Mouse (Mus musculus) naive thymus-derived CD4-positive, alpha-beta T cell, adult 2 months (primary cell): ENCODE measurements around the gene Ssr2.

ENCODE experiments used
- DNase-seq: peaks from one replicate; pipeline ENCODE4 v3.0.0-alpha.2; 2011; ENCODE audit warnings: low read depth

Ssr2 gene

DNA sequence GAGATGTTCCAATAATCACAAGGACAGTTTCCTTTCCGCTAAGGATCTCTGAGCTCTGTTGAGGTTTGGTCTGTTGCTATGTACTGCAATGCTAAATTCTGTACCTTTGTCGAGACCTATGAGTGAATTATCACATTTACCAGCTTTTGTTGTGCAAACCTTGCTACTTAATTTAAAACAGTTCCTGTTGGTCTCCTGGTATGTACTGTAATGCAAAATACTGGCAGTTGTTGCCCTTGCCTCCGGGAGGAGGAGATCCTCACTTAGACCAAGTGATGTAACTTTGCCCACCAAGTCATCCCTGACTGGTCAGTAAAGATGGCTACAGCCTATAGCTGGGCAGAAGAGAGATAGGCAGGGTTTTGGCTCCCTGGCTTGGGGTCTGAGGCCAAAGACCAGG, at the start of gene Ssr2:
Gene Ssr2 (plus strand): TSS at position 337 of the 400 bp plus-strand sequence.
- DNase-seq, result no peak

- peak; percentile 92 for DNase-seq
These were observed 49.2 kb upstream of the Ssr2 start for GRCm38 (mm10) chr3:88526157-88527131.

GRCm38 (mm10) chr3:88527565-88527964, 48.1 kb upstream of the Ssr2 start:
- DNase-seq, result no peak

- DNase-seq, result no peak
These were observed 47.0 kb upstream of the Ssr2 start for GRCm38 (mm10) chr3:88528646-88529045.

- DNase-seq, result no peak
These were observed 46.3 kb upstream of the Ssr2 start for GRCm38 (mm10) chr3:88529204-88530000.

GRCm38 (mm10) chr3:88530082-88530864, 45.4 kb upstream of the Ssr2 start:
- DNase-seq, result no peak

DNA sequence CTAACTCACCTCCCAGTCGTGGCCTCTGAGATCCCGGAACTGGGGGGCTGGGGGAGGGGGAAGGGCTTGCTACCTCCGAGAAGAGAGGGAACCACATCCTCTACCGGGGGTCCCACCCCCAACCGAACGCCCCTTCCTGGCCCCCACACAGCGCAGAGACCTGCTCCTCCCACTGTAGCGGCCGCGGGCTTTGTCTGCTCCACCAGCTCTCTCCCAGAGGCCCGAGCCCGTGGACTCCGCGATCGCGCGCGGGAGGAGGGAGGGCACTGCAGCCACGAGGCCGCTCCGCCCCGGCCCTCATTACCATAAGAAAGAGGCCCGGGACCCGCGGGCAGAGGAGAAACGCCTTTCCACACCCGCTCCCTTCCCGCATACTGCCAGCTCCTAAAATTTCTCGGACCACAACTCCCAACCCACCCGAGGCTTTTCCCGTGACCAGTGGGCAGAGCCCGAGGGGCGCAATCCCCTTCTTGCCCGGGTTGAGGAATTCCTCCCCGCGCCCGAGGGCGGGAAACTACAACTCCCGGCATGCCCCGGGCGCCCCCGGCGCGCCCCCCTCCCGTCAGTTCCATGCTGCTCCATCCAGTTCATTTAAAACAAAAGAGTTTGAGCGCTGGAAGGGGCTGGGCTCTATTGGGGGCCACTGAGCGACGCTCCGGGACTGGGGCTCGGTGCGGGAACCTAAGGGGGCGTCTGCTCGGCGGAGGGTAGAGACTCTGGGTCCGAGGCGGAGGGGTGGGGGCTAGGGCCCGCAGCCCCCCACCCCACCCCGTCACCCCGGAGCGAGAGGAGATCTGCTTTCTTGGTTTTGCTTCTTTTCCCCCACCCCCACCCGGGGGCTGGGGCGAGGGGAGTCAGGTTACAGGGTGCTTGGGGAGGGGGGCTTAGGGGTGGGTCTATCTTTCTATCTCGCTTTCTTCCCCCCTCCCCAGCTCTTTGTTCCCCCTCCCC, 44.1 kb upstream of the Ssr2 start:
- DNase-seq, result peak; percentile 82

- DNase-seq, result no peak
These were observed 43.4 kb upstream of the Ssr2 start, which contains the start of gene Mex3a for GRCm38 (mm10) chr3:88532299-88532674. TSS of gene Mex3a (plus strand) at chr3:88532395.

GRCm38 (mm10) chr3:88532689-88533511, 42.8 kb upstream of the Ssr2 start:
- DNase-seq, result no peak

DNA sequence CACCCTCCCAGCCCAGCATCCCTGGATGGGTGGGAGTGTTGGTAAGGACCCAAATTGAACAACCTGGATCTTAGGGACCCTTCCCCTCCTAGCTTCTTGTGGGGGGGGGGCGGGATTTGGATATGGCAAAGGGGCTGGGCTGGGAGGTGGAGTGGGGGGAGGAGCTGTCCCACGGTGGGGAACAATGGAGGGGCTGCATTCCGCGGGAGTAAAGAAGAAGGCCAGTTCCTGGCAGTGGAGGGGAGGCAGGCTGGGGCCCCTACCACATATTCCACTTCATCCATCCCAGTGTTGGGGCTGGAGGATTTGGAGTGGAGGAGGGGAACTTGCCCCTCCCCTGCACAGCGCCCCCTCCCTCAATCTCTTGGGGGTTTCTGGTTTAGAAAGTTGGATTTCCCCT, 42.0 kb upstream of the Ssr2 start:
- no peak for DNase-seq

DNA sequence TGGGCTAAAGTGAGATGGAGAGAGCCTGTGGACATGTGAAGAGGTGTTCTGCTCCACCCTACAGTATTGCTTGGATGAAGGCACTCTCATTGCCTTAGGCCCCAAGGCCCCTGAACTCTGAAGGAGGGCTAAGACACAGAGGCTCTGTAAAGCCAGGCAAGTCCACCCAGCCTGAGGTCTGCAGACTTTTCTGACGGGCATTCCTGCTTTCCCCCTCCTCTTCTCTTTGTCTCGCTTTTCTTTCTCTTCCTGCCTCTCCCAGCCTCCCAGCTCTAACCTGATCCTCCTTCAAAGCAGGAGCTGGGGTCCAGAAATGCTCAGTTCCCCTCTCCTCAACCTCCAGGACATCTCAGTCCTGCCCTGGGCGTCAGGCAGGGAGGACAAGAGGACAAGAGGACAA, 40.7 kb upstream of the Ssr2 start:
- DNase-seq, result no peak

- no peak for DNase-seq
These were observed 40.1 kb upstream of the Ssr2 start for GRCm38 (mm10) chr3:88535527-88535926.

GRCm38 (mm10) chr3:88536103-88536930, 39.4 kb upstream of the Ssr2 start:
- no peak for DNase-seq

- DNase-seq, result no peak
These were observed 38.5 kb upstream of the Ssr2 start for GRCm38 (mm10) chr3:88537146-88537545.

GRCm38 (mm10) chr3:88538271-88539145, 37.2 kb upstream of the Ssr2 start:
- DNase-seq, result no peak

DNA sequence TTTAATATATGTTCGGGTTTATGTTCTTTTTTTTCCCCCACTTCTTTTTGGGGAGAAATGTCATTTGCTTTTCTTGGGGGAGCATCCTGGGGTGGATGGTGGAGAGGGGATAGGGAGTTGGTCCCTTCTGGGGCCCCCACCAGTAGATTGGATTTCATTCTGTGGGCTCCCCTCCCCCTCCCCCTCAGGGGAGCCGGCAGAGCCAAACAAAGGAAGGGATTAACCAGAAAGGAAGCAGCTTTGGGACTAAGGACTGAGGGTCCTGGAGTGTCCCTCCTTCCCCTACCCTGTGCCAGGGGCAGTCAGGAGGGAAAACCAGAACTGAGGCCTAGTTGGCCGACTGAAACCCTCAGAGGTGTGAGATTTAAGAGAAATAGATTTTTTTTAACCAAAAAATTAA, 36.3 kb upstream of the Ssr2 start:
- no peak for DNase-seq

DNA sequence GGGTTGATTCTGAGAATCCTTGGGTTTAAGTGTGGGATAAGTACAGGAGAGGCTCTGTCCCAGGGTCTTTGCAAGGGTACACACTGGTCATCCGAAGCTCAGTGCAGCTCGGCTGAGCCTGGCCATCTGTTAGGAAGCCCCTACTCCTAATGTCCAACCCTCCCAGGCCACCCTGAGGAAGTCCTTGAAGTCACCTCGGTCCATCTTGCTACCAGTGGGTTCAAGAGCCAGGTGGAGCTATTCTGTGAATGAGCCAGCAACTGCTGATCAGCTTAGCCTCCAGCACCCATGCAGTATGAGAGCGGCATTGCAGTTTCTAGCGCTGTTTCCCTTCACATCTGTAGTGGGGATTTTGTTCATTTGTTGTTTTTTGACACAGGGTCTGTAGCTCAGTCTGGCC, 35.6 kb upstream of the Ssr2 start:
- no peak for DNase-seq
